Mouse (Mus musculus) subcutaneous adipose tissue, adult 2 months (tissue): ENCODE measurements around the gene Ubr1. TPM values are rescaled to one million over a fixed set of nuclear protein-coding genes. Genes with fewer than 3 reads are reported as not detected.

Experiments used
- polyA plus RNA-seq: library from polyadenylated mRNA; depleted of rRNA; stranded (reverse); fragments of >200 nt; gene quantifications from 2 replicates; pipeline ENCODE4 v1.2.3, GENCODE M21; 2012; ENCODE audit warnings: low replicate concordance; rRNA removed

Gene Ubr1
- 23.8 and 37.9 TPM in 2 replicates for polyA plus RNA-seq

DNA sequence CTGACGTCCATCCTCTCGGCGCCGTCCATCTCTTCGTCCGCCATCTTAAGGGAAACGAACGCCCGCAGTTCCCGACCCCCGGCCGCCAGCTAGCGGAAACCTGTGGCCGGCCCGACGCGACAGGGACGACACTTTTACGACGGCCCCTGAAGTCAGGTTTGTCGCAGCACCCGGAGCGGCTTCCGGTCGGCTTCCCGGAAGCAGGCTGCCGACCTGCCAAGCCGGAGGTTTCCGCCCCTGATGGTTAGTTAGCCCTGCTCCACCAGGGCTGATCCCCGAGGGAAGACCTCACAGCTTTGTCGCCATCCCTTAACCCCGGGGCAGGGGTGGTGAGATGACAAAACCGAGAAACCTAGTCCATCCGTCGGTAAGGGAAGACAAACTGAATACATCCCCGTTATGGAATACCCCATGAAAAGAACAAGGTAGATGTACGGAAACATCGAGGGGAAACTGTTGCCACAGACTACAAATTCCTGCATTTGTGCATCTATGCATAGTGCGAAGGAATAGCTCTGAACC lies at the start of gene Ubr1:
Ubr1 (minus strand) TSS at position 157 of the 522 bp plus-strand sequence.

DNA sequence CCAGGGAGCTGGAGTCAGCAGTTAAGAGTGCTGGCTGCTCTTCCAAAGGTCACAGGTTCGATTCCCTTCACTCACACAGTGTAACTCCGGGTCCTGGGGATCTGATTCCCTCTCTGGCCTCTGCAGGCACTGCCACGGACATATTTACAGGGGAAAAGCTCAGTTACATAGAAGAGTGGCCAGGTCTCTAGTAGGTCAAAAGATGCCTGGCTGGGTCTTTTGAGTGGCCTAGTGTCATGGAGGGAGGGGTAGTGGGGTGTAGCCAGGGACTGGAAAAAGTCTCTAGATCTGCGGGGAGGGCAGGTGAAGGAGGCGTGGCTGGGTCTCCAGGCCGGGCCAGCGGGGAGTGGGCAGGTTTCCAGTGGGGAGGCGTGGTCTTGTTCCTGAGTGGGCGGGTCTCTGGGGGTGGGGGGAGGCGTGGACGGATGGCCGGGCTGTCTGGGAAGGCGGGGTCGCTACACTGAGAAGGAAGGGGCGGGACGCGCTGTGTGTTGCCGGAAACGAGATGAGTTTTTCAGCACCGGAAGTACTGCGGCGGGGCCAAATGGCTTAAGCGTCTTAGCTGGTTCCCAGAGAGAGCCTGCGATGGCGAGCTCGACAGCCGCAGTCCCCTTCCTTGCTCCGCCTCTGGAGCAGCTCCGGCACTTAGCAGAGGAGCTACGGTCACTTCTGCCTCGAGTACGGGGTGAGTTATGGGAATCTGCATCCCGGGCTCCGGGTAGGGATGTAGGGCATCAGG lies 37.6 kb upstream of the Ubr1 start, which contains the start of gene Ccndbp1:
Ccndbp1 (plus strand) TSS at position 479 of the 739 bp plus-strand sequence.

DNA sequence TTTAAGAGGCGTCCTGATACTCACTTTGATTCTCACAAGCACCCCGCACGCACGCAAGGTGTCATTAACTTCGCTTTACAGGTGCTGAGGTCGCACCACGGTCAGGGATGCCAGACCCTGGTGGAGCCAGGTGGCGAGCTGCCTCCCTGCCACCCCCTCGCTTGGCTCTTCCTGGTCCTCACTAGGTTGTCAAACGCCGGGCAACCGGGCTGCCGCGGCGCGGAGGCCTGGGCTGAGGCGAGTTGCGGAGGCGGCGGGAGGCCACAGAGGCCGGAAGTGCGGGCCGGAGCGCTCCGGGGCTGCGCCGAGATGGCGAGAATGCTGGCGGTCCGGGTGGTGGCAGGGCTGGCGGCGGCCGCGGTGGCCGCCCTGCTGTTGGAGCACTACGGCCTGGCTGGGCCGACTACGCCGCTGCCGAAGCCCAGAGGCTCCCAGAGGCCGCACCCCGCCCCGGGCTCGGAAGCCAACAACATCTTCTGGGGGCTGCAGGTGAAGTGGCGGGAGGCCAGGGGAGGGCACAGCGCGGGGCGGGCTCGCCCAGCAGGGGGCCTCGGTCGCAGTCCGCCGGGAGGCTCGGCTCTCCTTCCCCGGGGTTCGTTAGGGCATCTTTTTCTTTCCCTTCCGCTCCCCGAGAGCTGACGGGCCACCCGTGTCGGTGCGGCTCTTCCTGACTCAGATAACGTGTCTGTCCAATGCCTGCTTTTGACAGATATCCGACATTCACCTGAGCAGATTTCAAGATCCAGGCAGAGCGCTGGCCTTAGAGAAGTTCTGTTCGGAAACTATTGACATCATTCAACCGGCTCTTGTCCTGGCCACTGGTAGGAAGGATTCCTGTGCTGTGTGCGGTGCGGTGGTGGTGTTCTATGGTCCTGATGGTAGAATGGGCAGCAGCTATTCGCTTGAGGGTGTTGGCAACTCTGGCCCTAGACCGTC lies 6.7 kb upstream of the Ubr1 start, which contains the start of gene Tmem62:
Tmem62 (plus strand) TSS at position 28 of the 936 bp plus-strand sequence.

DNA sequence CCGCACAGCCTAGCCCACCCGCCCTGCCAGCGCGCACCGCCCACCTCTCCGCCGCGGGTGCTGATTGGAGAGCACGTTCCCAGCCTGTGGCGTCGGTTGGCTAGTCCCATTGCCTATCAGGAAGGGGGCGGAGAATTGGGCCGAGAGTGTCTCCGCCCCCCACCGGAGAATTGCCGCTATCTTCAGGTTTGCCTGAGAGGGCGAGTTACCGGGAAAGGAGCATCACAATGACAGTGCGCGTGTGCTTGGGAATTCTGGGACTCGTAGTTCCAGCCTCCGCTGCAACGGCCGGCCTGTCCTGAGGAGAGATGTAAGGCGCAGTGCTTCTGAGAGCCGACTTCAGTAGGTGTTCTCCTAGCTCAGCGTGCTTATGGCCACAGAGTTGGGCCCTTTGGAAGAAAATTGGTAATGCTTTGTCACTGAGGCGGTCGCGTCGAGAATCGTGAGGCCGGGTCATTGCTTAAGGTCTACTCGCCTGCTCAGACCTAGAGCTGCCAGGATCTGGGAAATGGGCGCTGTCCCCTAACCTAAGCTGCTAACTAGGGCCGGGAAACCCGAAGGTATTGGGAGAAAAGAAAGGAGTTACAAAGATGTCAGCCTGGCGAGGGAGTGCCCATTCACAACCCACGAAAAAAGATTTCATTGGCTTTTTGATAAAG lies 120.0 kb downstream of the Ubr1 start, which contains the start of gene Ttbk2:
Ttbk2 (minus strand) TSS at position 181 of the 659 bp plus-strand sequence.

DNA sequence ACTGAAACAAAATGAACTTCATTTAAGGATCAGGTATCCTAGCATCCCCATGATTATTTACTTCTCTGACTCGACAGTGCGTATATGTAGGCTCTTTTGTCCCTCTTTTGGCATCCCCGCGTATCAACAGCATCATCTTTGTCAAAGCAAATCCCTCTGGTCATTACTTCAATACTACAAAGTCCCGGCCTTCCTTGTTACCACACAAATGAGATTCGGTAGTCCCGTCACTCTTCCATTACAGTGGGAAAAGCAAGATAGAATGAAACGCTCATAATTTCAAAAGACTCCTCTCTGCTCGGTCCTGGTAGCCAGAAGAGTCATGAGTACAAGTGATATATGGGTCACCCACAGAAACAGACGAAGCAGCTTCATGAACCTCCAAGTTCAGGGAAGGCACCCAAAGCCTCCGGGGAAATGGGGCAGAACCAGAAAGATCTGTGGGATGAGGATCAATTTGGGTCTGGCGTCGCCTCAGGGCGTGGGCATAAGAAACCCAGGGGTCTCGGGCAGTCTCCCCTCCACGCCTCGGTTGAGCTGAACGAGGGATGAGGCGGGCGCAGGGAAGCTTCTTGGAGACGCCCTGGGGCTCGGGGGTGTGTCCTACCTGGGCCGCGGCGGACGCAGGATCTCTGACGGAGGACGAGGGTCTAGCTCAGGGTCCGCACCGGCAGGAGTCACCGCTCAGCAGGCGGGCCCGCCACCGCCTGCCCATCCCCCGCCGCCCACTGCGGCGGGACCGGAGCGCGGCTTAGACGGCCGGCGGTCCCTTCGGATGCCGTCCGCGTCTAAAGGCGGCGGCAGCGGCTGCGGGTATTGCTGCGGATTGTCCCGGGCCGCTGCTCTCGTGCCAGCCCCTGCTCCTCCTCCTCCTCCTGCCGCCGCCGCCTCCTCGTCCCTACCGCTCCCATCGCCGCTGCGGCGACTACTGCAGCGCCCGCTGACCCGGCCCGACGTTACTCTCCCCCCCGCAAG lies 120.8 kb downstream of the Ubr1 start, which contains the start of gene Cdan1:
Cdan1 (minus strand) TSS at position 680 of the 975 bp plus-strand sequence.

Other genes starting within 250 kb of the Ubr1 start
- gene Cdan1, start 120.6 kb downstream of the Ubr1 start, polyA plus RNA-seq = 21.4 and 28.8 TPM in 2 replicates
- gene Ttbk2, start 120.1 kb downstream of the Ubr1 start, polyA plus RNA-seq = 2.0 and 6.1 TPM in 2 replicates
- gene Tmem62, start 6.3 kb upstream of the Ubr1 start, polyA plus RNA-seq = 8.6 and 8.7 TPM in 2 replicates
- gene Ccndbp1, start 37.7 kb upstream of the Ubr1 start, polyA plus RNA-seq = 28.4 and 30.7 TPM in 2 replicates
- gene Epb42, start 66.4 kb upstream of the Ubr1 start, polyA plus RNA-seq = 0.11 and 0.14 TPM in 2 replicates
- 0.44 TPM in 1 of 2 replicates, not detected in the other for gene Tgm5, start 115.1 kb upstream of the Ubr1 start, polyA plus RNA-seq
- gene Tgm7, start 139.1 kb upstream of the Ubr1 start, polyA plus RNA-seq = 0.06 and 0.13 TPM in 2 replicates
- gene Adal, start 169.7 kb upstream of the Ubr1 start, polyA plus RNA-seq = 4.3 and 6.7 TPM in 2 replicates
- 6.6 and 11.4 TPM in 2 replicates for gene Lcmt2, start 169.9 kb upstream of the Ubr1 start, polyA plus RNA-seq
- gene Tubgcp4, start 199.9 kb upstream of the Ubr1 start, polyA plus RNA-seq = 27.3 and 41.4 TPM in 2 replicates
- gene Zscan29, start 200.4 kb upstream of the Ubr1 start, polyA plus RNA-seq = 3.1 and 5.1 TPM in 2 replicates